Mouse (Mus musculus) stomach, postnatal 0 days (tissue): ENCODE measurements around the gene Usp2.

Source experiments
- CTCF ChIP-seq: IDR thresholded peaks from 2 replicates; pipeline ENCODE4 v1.5.1; 2016; ENCODE audit warnings: antibody characterized with exemption, low read depth, mild to moderate bottlenecking, moderate library complexity
- EP300 ChIP-seq: optimal IDR thresholded peaks from 2 replicates; pipeline ENCODE3; 2016; ENCODE audit warnings: antibody characterized with exemption

- TF ChIP-seq CTCF (no peak), EP300 (no peak)
Observed at GRCm38 (mm10) chr9:44106182-44106581, 39.4 kb downstream of the Usp2 start.
